Mouse (Mus musculus): ENCODE measurements at regions not wholly inside any gene's neighbourhood (a gene's known extent, or its start where the extent isn't known, plus 50 kb on each side); places are given as distances from the start of the nearest gene placed in this dataset.
A peak's percentile ranks its signal among the peaks of the same experiment; 100 is the strongest.

GRCm38 (mm10) chr4:37727414-37727813 lies 775.9 kb upstream of the Lingo2 start:
- DNase-seq, result peak; percentile 1
